Mouse (Mus musculus): ENCODE measurements at regions not wholly inside any gene's neighbourhood (a gene's known extent, or its start where the extent isn't known, plus 50 kb on each side); places are given as distances from the start of the nearest gene placed in this dataset.

- Histone ChIP-seq H3K9ac (ENCODE audit: low read length) (no peak overlapping the region), H3K4me1 (replicated peaks; ENCODE audit: control insufficient read depth, insufficient read depth, low read length) (peaks cover 7% of the 10 kb centered on the region), H3K27me3 (ENCODE audit: control insufficient read depth, insufficient read depth, low read depth, low read length) (no peaks in the 10 kb centered on the region), H3K9me3 (ENCODE audit: control insufficient read depth, low read length) (no peaks in the 10 kb centered on the region), H3K4me3 (ENCODE audit: low read length) (no peak overlapping the region), H3K27ac (ENCODE audit: low read length) (no peak overlapping the region), H3K36me3 (ENCODE audit: control insufficient read depth, insufficient read depth, low read length) (no peaks in the 10 kb centered on the region), H3K4me2 (ENCODE audit: low read depth, low read length) (no peak overlapping the region)
- ATAC-seq (ENCODE audit: low read depth): no peak
- WGBS: 77% methylated on average over 11 of the region's 11 CpGs
Measured at GRCm38 (mm10) chr6:100176914-100177560, 110.2 kb downstream of the Rybp start.

GRCm38 (mm10) chr6:100170711-100171348 lies 116.5 kb downstream of the Rybp start:
- Histone ChIP-seq H3K27ac (ENCODE audit: low read length) (no peak overlapping the region), H3K27me3 (ENCODE audit: control insufficient read depth, insufficient read depth, low read depth, low read length) (no peaks in the 10 kb centered on the region), H3K36me3 (ENCODE audit: control insufficient read depth, insufficient read depth, low read length) (no peaks in the 10 kb centered on the region), H3K4me2 (ENCODE audit: low read depth, low read length) (peak overlapping the region; percentile 29), H3K4me1 (replicated peaks; ENCODE audit: control insufficient read depth, insufficient read depth, low read length) (peaks cover 10% of the 10 kb centered on the region; the same call in 1 of the 2 replicates), H3K4me3 (ENCODE audit: low read length) (0 out of 2 replicates have a peak overlapping the region, but pooled peaks have one; percentile 1), H3K9me3 (ENCODE audit: control insufficient read depth, low read length) (no peaks in the 10 kb centered on the region), H3K9ac (ENCODE audit: low read length) (peak overlapping the region; percentile 30; the same call in 1 of the 2 replicates)
- 10% methylated on average over 22 of the region's 22 CpGs for WGBS
- peak; percentile 60; the same call in 1 of the 2 replicates for ATAC-seq (ENCODE audit: low read depth)

GRCm38 (mm10) chr6:100167321-100167720 lies 120.0 kb downstream of the Rybp start:
- H3K36me3 ChIP-seq (ENCODE audit: control insufficient read depth, insufficient read depth, low read length): no peaks in the 10 kb centered on the region
- H3K4me2 ChIP-seq (ENCODE audit: low read depth, low read length): no peak overlapping the region
- no peak overlapping the region for H3K27ac ChIP-seq (ENCODE audit: low read length)
- ATAC-seq (ENCODE audit: low read depth): no peak
- H3K4me3 ChIP-seq (ENCODE audit: low read length): no peak overlapping the region
- no peaks in the 10 kb centered on the region for H3K9me3 ChIP-seq (ENCODE audit: control insufficient read depth, low read length)
- H3K4me1 ChIP-seq (replicated peaks; ENCODE audit: control insufficient read depth, insufficient read depth, low read length): peaks cover 24% of the 10 kb centered on the region
- H3K9ac ChIP-seq (ENCODE audit: low read length): no peak overlapping the region
- H3K27me3 ChIP-seq (ENCODE audit: control insufficient read depth, insufficient read depth, low read depth, low read length): no peaks in the 10 kb centered on the region; the same call in 1 of the 2 replicates
- 62% methylated on average over 5 of the region's 5 CpGs for WGBS

- no peak overlapping the region for H3K4me2 ChIP-seq (ENCODE audit: low read depth, low read length)
- no peak overlapping the region for H3K27ac ChIP-seq (ENCODE audit: low read length)
- H3K4me1 ChIP-seq (replicated peaks; ENCODE audit: control insufficient read depth, insufficient read depth, low read length): peaks cover 17% of the 10 kb centered on the region
- H3K36me3 ChIP-seq (ENCODE audit: control insufficient read depth, insufficient read depth, low read length): no peaks in the 10 kb centered on the region
- no peaks in the 10 kb centered on the region; the same call in 1 of the 2 replicates for H3K27me3 ChIP-seq (ENCODE audit: control insufficient read depth, insufficient read depth, low read depth, low read length)
- no peak overlapping the region for H3K4me3 ChIP-seq (ENCODE audit: low read length)
- ATAC-seq (ENCODE audit: low read depth): no peak
- WGBS: 92% methylated on average over 3 of the region's 3 CpGs
- H3K9ac ChIP-seq (ENCODE audit: low read length): no peak overlapping the region
- H3K9me3 ChIP-seq (ENCODE audit: control insufficient read depth, low read length): no peaks in the 10 kb centered on the region
Measured at GRCm38 (mm10) chr6:100165746-100166145, 121.5 kb downstream of the Rybp start.

- no peak overlapping the region for H3K4me3 ChIP-seq (ENCODE audit: low read length)
- whole genome bisulfite sequencing: 42% methylated on average over 4 of the region's 4 CpGs
- H3K4me2 ChIP-seq (ENCODE audit: low read depth, low read length): no peak overlapping the region
- peaks cover 18% of the 10 kb centered on the region for H3K4me1 ChIP-seq (replicated peaks; ENCODE audit: control insufficient read depth, insufficient read depth, low read length)
- no peak overlapping the region for H3K9ac ChIP-seq (ENCODE audit: low read length)
- H3K27ac ChIP-seq (ENCODE audit: low read length): no peak overlapping the region
- ATAC-seq (ENCODE audit: low read depth): no peak
- no peaks in the 10 kb centered on the region for H3K9me3 ChIP-seq (ENCODE audit: control insufficient read depth, low read length)
- no peaks in the 10 kb centered on the region; the same call in 1 of the 2 replicates for H3K27me3 ChIP-seq (ENCODE audit: control insufficient read depth, insufficient read depth, low read depth, low read length)
- H3K36me3 ChIP-seq (ENCODE audit: control insufficient read depth, insufficient read depth, low read length): no peaks in the 10 kb centered on the region
Measured at GRCm38 (mm10) chr6:100164162-100164561, 123.1 kb downstream of the Rybp start.

- Histone ChIP-seq H3K9ac (ENCODE audit: low read length) (0 out of 2 replicates have a peak overlapping the region, but pooled peaks have one; percentile 29), H3K36me3 (ENCODE audit: control insufficient read depth, insufficient read depth, low read length) (no peaks in the 10 kb centered on the region), H3K27ac (ENCODE audit: low read length) (0 out of 2 replicates have a peak overlapping the region, but pooled peaks have one; percentile 38), H3K4me2 (ENCODE audit: low read depth, low read length) (no peak overlapping the region), H3K9me3 (ENCODE audit: control insufficient read depth, low read length) (no peaks in the 10 kb centered on the region), H3K27me3 (ENCODE audit: control insufficient read depth, insufficient read depth, low read depth, low read length) (no peaks in the 10 kb centered on the region; the same call in 1 of the 2 replicates), H3K4me1 (replicated peaks; ENCODE audit: control insufficient read depth, insufficient read depth, low read length) (peaks cover 22% of the 10 kb centered on the region), H3K4me3 (ENCODE audit: low read length) (no peak overlapping the region)
- whole genome bisulfite sequencing: 44% methylated on average over 5 of the region's 5 CpGs
- peak; percentile 7; the same call in 1 of the 2 replicates for ATAC-seq (ENCODE audit: low read depth)
Measured at GRCm38 (mm10) chr6:100163814-100164130, 123.5 kb downstream of the Rybp start.

- H3K4me1 ChIP-seq (replicated peaks; ENCODE audit: control insufficient read depth, insufficient read depth, low read length): peaks cover 23% of the 10 kb centered on the region
- H3K36me3 ChIP-seq (ENCODE audit: control insufficient read depth, insufficient read depth, low read length): no peaks in the 10 kb centered on the region
- peak overlapping the region; percentile 59 for H3K4me2 ChIP-seq (ENCODE audit: low read depth, low read length)
- H3K27ac ChIP-seq (ENCODE audit: low read length): 0 out of 2 replicates have a peak overlapping the region, but pooled peaks have one; percentile 38
- WGBS: 10% methylated on average over 17 of the region's 17 CpGs
- H3K9ac ChIP-seq (ENCODE audit: low read length): peak overlapping the region; percentile 29
- no peaks in the 10 kb centered on the region for H3K9me3 ChIP-seq (ENCODE audit: control insufficient read depth, low read length)
- H3K4me3 ChIP-seq (ENCODE audit: low read length): peak overlapping the region; percentile 34
- H3K27me3 ChIP-seq (ENCODE audit: control insufficient read depth, insufficient read depth, low read depth, low read length): no peaks in the 10 kb centered on the region; the same call in 1 of the 2 replicates
- ATAC-seq (ENCODE audit: low read depth): peak; percentile 91
Measured at GRCm38 (mm10) chr6:100162961-100163813, 124.1 kb downstream of the Rybp start.

GRCm38 (mm10) chr6:100160670-100161069 lies 126.6 kb downstream of the Rybp start:
- Histone ChIP-seq H3K9ac (ENCODE audit: low read length) (no peak overlapping the region), H3K27me3 (ENCODE audit: control insufficient read depth, insufficient read depth, low read depth, low read length) (no peaks in the 10 kb centered on the region; the same call in 1 of the 2 replicates), H3K9me3 (ENCODE audit: control insufficient read depth, low read length) (no peaks in the 10 kb centered on the region), H3K4me1 (replicated peaks; ENCODE audit: control insufficient read depth, insufficient read depth, low read length) (peaks cover 32% of the 10 kb centered on the region), H3K36me3 (ENCODE audit: control insufficient read depth, insufficient read depth, low read length) (no peaks in the 10 kb centered on the region), H3K4me3 (ENCODE audit: low read length) (no peak overlapping the region), H3K4me2 (ENCODE audit: low read depth, low read length) (no peak overlapping the region), H3K27ac (ENCODE audit: low read length) (no peak overlapping the region)
- ATAC-seq (ENCODE audit: low read depth): no peak
- WGBS: 51% methylated on average over 8 of the region's 8 CpGs

GRCm38 (mm10) chr6:100159817-100160216 lies 127.5 kb downstream of the Rybp start:
- Histone ChIP-seq H3K9me3 (ENCODE audit: control insufficient read depth, low read length) (no peaks in the 10 kb centered on the region), H3K36me3 (ENCODE audit: control insufficient read depth, insufficient read depth, low read length) (no peaks in the 10 kb centered on the region), H3K4me3 (ENCODE audit: low read length) (no peak overlapping the region), H3K4me2 (ENCODE audit: low read depth, low read length) (no peak overlapping the region), H3K27me3 (ENCODE audit: control insufficient read depth, insufficient read depth, low read depth, low read length) (no peaks in the 10 kb centered on the region; the same call in 1 of the 2 replicates), H3K9ac (ENCODE audit: low read length) (no peak overlapping the region), H3K27ac (ENCODE audit: low read length) (no peak overlapping the region), H3K4me1 (replicated peaks; ENCODE audit: control insufficient read depth, insufficient read depth, low read length) (peaks cover 36% of the 10 kb centered on the region)
- 58% methylated on average over 4 of the region's 4 CpGs for WGBS
- ATAC-seq (ENCODE audit: low read depth): no peak

Data from lung, embryonic 16.5 days (tissue).